Mouse (Mus musculus): ENCODE measurements around the gene Pop5. TPM values are rescaled to one million over a fixed set of nuclear protein-coding genes. Genes with fewer than 3 reads are reported as not detected.
A peak's percentile ranks its signal among the peaks of the same experiment; 100 is the strongest.

Gene Pop5
- polyA plus RNA-seq, 1 experiment from 2014 or later: 127 TPM

GRCm38 (mm10) chr5:115238729-115239195, 3.1 kb downstream of the Pop5 start:
- H3K4me2 ChIP-seq: peak overlapping the region; percentile 88
- peak overlapping the region; percentile 78 for H3K9ac ChIP-seq (replicated peaks)
- no peaks in the 10 kb centered on the region for H3K9me3 ChIP-seq (replicated peaks)
- peak overlapping the region; percentile 82 for H3K4me3 ChIP-seq (replicated peaks)
- no peaks in the 10 kb centered on the region for H3K27me3 ChIP-seq (replicated peaks)
- peaks cover 31% of the 10 kb centered on the region for H3K4me1 ChIP-seq
- peaks cover 38% of the 10 kb centered on the region for H3K36me3 ChIP-seq
- 6% methylated on average over 11 of the region's 11 CpGs for WGBS
- H3K27ac ChIP-seq (replicated peaks): no peak overlapping the region
- ATAC-seq (ENCODE audit: low FRiP score): no peak

GRCm38 (mm10) chr5:115240191-115240590, 4.6 kb downstream of the Pop5 start:
- Histone ChIP-seq H3K36me3 (peaks cover 52% of the 10 kb centered on the region), H3K4me3 (replicated peaks) (no peak overlapping the region), H3K9ac (replicated peaks) (no peak overlapping the region), H3K4me1 (peaks cover 26% of the 10 kb centered on the region), H3K27me3 (replicated peaks) (no peaks in the 10 kb centered on the region), H3K27ac (replicated peaks) (no peak overlapping the region), H3K9me3 (replicated peaks) (no peaks in the 10 kb centered on the region), H3K4me2 (no peak overlapping the region)
- no peak for ATAC-seq (ENCODE audit: low FRiP score)
- WGBS: 86% methylated on average over 11 of the region's 11 CpGs

GRCm38 (mm10) chr5:115255472-115255871, 19.8 kb downstream of the Pop5 start:
- no peak for ATAC-seq (ENCODE audit: low FRiP score)
- H3K36me3 ChIP-seq: peaks cover 67% of the 10 kb centered on the region
- H3K4me3 ChIP-seq (replicated peaks): no peak overlapping the region
- H3K9ac ChIP-seq (replicated peaks): no peak overlapping the region
- no peaks in the 10 kb centered on the region for H3K27me3 ChIP-seq (replicated peaks)
- H3K4me2 ChIP-seq: no peak overlapping the region
- no peak overlapping the region for H3K27ac ChIP-seq (replicated peaks)
- no peaks in the 10 kb centered on the region for H3K9me3 ChIP-seq (replicated peaks)
- 88% methylated on average over 1 of the region's 1 CpGs for WGBS
- H3K4me1 ChIP-seq: no peaks in the 10 kb centered on the region

GRCm38 (mm10) chr5:115256909-115257546, 21.4 kb downstream of the Pop5 start:
- WGBS: 91% methylated on average over 10 of the region's 10 CpGs
- H3K4me3 ChIP-seq (replicated peaks): no peak overlapping the region
- H3K9me3 ChIP-seq (replicated peaks): no peaks in the 10 kb centered on the region
- no peak overlapping the region for H3K4me2 ChIP-seq
- H3K4me1 ChIP-seq: no peaks in the 10 kb centered on the region
- peaks cover 54% of the 10 kb centered on the region for H3K36me3 ChIP-seq
- no peaks in the 10 kb centered on the region for H3K27me3 ChIP-seq (replicated peaks)
- no peak overlapping the region for H3K27ac ChIP-seq (replicated peaks)
- H3K9ac ChIP-seq (replicated peaks): no peak overlapping the region
- ATAC-seq (ENCODE audit: low FRiP score): no peak

GRCm38 (mm10) chr5:115260356-115260755, 24.7 kb downstream of the Pop5 start:
- no peaks in the 10 kb centered on the region for H3K4me1 ChIP-seq
- ATAC-seq (ENCODE audit: low FRiP score): no peak
- no peak overlapping the region for H3K27ac ChIP-seq (replicated peaks)
- H3K4me2 ChIP-seq: no peak overlapping the region
- no peaks in the 10 kb centered on the region for H3K9me3 ChIP-seq (replicated peaks)
- WGBS: 85% methylated on average over 6 of the region's 6 CpGs
- H3K36me3 ChIP-seq: peaks cover 55% of the 10 kb centered on the region
- H3K4me3 ChIP-seq (replicated peaks): no peak overlapping the region
- no peaks in the 10 kb centered on the region for H3K27me3 ChIP-seq (replicated peaks)
- H3K9ac ChIP-seq (replicated peaks): no peak overlapping the region

- Histone ChIP-seq H3K4me3 (replicated peaks) (no peak overlapping the region), H3K27me3 (replicated peaks) (no peaks in the 10 kb centered on the region), H3K9ac (replicated peaks) (no peak overlapping the region), H3K4me2 (no peak overlapping the region), H3K9me3 (replicated peaks) (no peaks in the 10 kb centered on the region), H3K27ac (replicated peaks) (no peak overlapping the region), H3K36me3 (peaks cover 47% of the 10 kb centered on the region), H3K4me1 (peaks cover 2% of the 10 kb centered on the region)
- 85% methylated on average over 8 of the region's 8 CpGs for WGBS
- no peak for ATAC-seq (ENCODE audit: low FRiP score)
Observed at GRCm38 (mm10) chr5:115261141-115261540, 25.5 kb downstream of the Pop5 start.

GRCm38 (mm10) chr5:115261880-115262279, 26.2 kb downstream of the Pop5 start:
- Histone ChIP-seq H3K36me3 (peaks cover 40% of the 10 kb centered on the region), H3K9ac (replicated peaks) (no peak overlapping the region), H3K27me3 (replicated peaks) (no peaks in the 10 kb centered on the region), H3K4me2 (no peak overlapping the region), H3K4me3 (replicated peaks) (no peak overlapping the region), H3K27ac (replicated peaks) (no peak overlapping the region), H3K9me3 (replicated peaks) (no peaks in the 10 kb centered on the region), H3K4me1 (peaks cover 10% of the 10 kb centered on the region)
- WGBS: 88% methylated on average over 1 of the region's 1 CpGs
- no peak for ATAC-seq (ENCODE audit: low FRiP score)

GRCm38 (mm10) chr5:115262502-115263291, 27.1 kb downstream of the Pop5 start:
- H3K9me3 ChIP-seq (replicated peaks): no peaks in the 10 kb centered on the region

GRCm38 (mm10) chr5:115266340-115266739, 30.7 kb downstream of the Pop5 start:
- H3K4me3 ChIP-seq (replicated peaks): no peak overlapping the region
- 94% methylated on average over 5 of the region's 5 CpGs for WGBS
- no peak for ATAC-seq (ENCODE audit: low FRiP score)
- H3K27ac ChIP-seq (replicated peaks): no peak overlapping the region
- H3K4me2 ChIP-seq: no peak overlapping the region
- no peak overlapping the region for H3K9ac ChIP-seq (replicated peaks)
- H3K9me3 ChIP-seq (replicated peaks): no peaks in the 10 kb centered on the region
- H3K27me3 ChIP-seq (replicated peaks): no peaks in the 10 kb centered on the region
- H3K4me1 ChIP-seq: peaks cover 47% of the 10 kb centered on the region
- H3K36me3 ChIP-seq: peaks cover 8% of the 10 kb centered on the region; the same call in 1 of the 2 replicates

More at GRCm38 (mm10) chr5:115262502-115263291, 27.1 kb downstream of the Pop5 start:
- no peak overlapping the region for H3K4me3 ChIP-seq (replicated peaks)
- H3K9ac ChIP-seq (replicated peaks): no peak overlapping the region
- ATAC-seq (ENCODE audit: low FRiP score): no peak
- no peak overlapping the region for H3K4me2 ChIP-seq
- 85% methylated on average over 14 of the region's 14 CpGs for WGBS
- no peak overlapping the region for H3K27ac ChIP-seq (replicated peaks)
- H3K4me1 ChIP-seq: peaks cover 13% of the 10 kb centered on the region
- H3K27me3 ChIP-seq (replicated peaks): no peaks in the 10 kb centered on the region
- H3K36me3 ChIP-seq: peaks cover 32% of the 10 kb centered on the region

GRCm38 (mm10) chr5:115266787-115267468, 31.3 kb downstream of the Pop5 start:
- Histone ChIP-seq H3K4me2 (no peak overlapping the region), H3K4me1 (peaks cover 52% of the 10 kb centered on the region), H3K27ac (replicated peaks) (no peak overlapping the region), H3K27me3 (replicated peaks) (no peaks in the 10 kb centered on the region), H3K36me3 (peaks cover 8% of the 10 kb centered on the region; the same call in 1 of the 2 replicates), H3K4me3 (replicated peaks) (no peak overlapping the region), H3K9ac (replicated peaks) (no peak overlapping the region), H3K9me3 (replicated peaks) (no peaks in the 10 kb centered on the region)
- 84% methylated on average over 8 of the region's 8 CpGs for WGBS
- no peak for ATAC-seq (ENCODE audit: low FRiP score)

GRCm38 (mm10) chr5:115267469-115268045, 31.9 kb downstream of the Pop5 start:
- peaks cover 5% of the 10 kb centered on the region; the same call in 1 of the 2 replicates for H3K36me3 ChIP-seq
- H3K4me1 ChIP-seq: peaks cover 52% of the 10 kb centered on the region
- no peak overlapping the region for H3K9ac ChIP-seq (replicated peaks)
- no peak for ATAC-seq (ENCODE audit: low FRiP score)
- no peak overlapping the region for H3K27ac ChIP-seq (replicated peaks)
- H3K9me3 ChIP-seq (replicated peaks): no peaks in the 10 kb centered on the region
- no peak overlapping the region for H3K4me2 ChIP-seq
- no peak overlapping the region for H3K4me3 ChIP-seq (replicated peaks)
- whole genome bisulfite sequencing: 79% methylated on average over 3 of the region's 3 CpGs
- H3K27me3 ChIP-seq (replicated peaks): no peaks in the 10 kb centered on the region

Data from neural tube, embryonic 15.5 days (tissue).